Mouse (Mus musculus) heart, adult 2 months (tissue): ENCODE measurements around the gene Trak1.

ENCODE experiments used
- CTCF ChIP-seq: fragments of 200-600 bp; IDR thresholded peaks from 2 replicates; pipeline ENCODE4 v1.8.1; 2022; ENCODE audit warnings: antibody characterized with exemption, mild to moderate bottlenecking, moderate library complexity
- EP300 ChIP-seq: fragments of 200-500 bp; IDR thresholded peaks from 2 replicates; pipeline ENCODE4 v1.6.1; 2011; ENCODE audit warnings: low read depth, low read length, control low read depth; ENCODE audit not compliant: insufficient read depth
- POLR2A ChIP-seq: fragments of 200-500 bp; IDR thresholded peaks from 2 replicates; pipeline ENCODE4 v1.6.1; 2011; ENCODE audit warnings: mild to moderate bottlenecking, low read depth, low read length, control low read depth; ENCODE audit not compliant: insufficient read depth

GRCm38 (mm10) chr9:121446431-121446831, 149.1 kb downstream of the Trak1 start:
- TF ChIP-seq POLR2A, result no peak
- TF ChIP-seq CTCF, result no peak
- no peak for TF ChIP-seq EP300
